Mouse (Mus musculus) left cerebral cortex, postnatal 36 days (tissue): ENCODE results near the gene Atp2a1. TPM values are rescaled to one million over a fixed set of nuclear protein-coding genes. Genes with fewer than 3 reads are reported as not detected.
A peak's percentile ranks its signal among the peaks of the same experiment; 100 is the strongest.

Source experiments
- DNase-seq, 2 experiments: peaks; one replicate each; pipeline ENCODE4 v3.0.0; 2021 to 2022; ENCODE audit warnings: low spot score in 2 of 2, mixed read lengths in 1 of 2
- intact Hi-C: fragments of 180-260 bp; cut with DNase I; formaldehyde crosslinking; loops from one replicate; pipeline ENCODE4 v1.15.1; 2025
- total RNA-seq, 2 experiments: library from RNA; stranded (reverse); gene quantifications; 2 replicates each; pipeline ENCODE4 v1.2.3; 2021

Gene Atp2a1
- total RNA-seq, 2 experiments from 2014 or later: 0.54 TPM; not detected in 1

DNA sequence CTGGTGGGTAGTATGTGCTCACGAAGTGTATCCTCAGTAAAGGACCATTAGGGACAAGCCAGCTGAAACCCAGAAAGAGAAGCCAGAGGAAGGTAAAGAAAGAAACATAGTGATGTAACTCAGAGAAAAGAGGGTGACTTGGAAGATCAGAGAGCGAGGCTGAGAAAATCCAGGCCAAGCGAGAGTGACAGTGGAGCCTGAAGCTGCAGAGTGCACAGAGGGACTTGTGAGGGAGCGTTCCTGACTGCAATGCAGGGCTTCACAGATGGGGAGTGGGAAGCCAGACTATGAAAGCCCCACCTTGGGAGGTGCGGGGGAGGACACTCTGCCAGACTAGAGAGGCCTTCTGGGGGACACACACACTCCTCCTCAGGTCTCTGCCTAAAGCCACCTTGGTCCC lies 4.7 kb downstream of the Atp2a1 start:
- intact Hi-C loops: no loop called here
- no peak for DNase-seq

DNA sequence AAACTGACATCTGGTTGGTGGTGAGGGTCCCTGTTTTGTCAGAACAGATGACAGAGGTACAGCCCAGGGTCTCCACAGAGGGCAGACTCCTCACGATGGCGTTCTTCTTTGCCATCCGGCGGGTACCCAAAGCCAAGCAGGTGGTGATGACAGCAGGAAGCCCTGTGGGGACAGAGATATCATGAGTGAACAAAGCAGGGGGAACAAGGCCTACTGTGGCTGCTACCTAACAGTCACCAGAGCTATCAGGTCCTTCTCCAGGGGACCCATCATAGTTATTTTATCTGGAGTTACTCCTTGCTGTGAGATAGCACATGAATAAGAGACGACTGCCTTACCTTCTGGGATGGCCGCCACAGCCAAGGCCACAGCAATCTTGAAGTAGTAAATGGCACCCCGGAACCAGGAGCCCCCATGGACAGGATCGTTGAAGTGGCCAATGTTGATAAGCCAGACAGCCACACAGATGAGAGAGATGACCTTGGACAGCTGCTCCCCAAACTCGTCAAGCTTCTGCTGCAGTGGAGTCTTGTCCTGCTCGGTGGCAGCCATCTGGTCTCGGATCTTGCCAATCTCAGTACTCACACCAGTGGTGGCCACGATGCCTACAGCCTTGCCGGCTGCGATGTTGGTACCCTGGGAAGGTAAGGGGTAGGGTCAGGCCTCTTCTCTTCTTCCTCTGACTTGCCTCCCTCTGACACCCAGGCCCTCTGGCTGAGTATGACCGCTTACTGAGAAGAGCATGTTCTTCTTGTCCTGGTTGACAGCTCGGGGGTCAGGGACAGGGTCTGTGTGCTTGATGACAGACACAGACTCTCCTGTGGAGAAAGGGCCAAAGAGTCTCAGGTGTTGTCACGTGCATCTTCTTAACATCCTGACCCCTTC lies 6.3 kb downstream of the Atp2a1 start:
- intact Hi-C loops: no loop called here
- no peak for DNase-seq

DNA sequence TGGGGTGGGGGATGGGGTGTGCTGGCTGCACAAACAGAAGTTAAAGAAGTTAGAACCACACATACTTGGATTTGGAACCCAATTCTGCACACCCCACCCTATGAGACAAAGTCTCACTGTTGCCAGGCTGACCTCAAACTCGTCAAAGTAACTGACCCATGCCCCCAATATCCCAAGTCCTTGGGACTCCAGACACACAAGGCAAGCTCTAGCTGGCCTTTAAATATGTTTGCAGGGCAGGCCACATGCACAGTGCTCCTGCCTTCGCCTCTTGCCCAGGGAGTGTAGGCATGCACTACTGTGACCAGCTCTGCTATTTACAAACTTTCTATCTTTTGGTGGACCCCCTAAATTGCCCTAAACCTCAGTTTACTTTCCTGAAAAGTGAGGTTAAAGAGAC lies 7.7 kb downstream of the Atp2a1 start:
- no peak for DNase-seq
- intact Hi-C loops: no loop called here

DNA sequence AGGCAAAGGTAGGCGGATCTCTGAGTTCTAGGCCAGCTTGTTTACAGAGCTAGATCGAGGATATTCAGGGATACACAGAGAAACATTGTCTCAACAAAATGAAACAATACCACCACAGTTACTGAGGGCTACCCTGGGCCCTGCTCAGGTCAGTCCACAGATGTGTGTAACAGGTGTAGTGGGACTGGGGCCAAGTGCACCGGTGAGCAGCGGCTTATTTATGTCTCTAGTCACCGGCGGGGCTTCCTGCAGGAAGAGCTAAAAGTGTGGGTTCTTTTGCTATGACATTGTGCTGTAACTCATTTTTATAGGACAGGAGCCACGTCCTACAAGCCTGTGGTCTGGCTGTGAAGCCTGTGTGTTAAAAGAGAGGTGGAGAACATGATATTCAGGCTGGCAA lies 9.0 kb downstream of the Atp2a1 start:
- intact Hi-C loops: no loop called here

DNA sequence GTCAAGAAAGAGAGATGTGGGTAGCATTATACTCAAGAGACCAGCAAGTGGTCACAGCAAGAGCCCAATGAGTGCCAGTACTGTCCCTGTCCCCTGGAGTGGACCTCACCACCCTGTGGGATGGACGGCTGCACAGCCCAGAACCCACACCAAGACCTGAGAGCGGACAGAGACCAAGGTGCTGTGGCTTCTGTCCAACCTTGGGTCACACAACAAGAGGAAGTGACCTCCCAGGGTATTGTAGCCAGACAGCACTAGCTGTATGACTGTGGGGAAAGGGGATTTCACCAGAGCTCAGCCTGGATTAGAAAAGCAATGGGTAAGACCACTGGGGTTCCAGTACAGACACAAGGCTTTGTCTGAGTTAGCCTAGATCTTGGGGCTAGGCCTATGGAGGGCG lies 10.7 kb downstream of the Atp2a1 start:
- no peak for DNase-seq
- intact Hi-C loops: no loop called here

More for the DNA sequence above, 9.0 kb downstream of the Atp2a1 start:
- DNase-seq: no peak

DNA sequence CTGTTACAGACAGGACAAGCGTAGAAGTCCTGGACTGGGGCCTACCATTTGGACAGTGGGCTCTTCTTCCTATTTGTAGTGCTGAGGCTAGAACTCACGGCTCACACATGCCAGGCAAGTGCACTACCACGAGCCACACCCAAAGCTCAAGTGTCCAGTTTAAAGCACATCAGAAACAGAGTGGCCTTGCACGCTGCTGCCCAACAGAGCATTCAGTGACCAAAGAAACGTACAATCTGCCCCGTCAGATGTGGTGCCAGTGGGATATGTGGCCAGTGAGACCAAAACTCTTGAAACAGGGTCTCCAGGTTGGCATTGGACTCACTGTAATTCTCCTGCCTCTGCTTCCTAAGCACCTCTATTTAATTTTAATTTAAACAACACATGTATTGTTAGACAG lies 12.3 kb downstream of the Atp2a1 start:
- intact Hi-C loops: no loop called here
- DNase-seq: no peak

DNA sequence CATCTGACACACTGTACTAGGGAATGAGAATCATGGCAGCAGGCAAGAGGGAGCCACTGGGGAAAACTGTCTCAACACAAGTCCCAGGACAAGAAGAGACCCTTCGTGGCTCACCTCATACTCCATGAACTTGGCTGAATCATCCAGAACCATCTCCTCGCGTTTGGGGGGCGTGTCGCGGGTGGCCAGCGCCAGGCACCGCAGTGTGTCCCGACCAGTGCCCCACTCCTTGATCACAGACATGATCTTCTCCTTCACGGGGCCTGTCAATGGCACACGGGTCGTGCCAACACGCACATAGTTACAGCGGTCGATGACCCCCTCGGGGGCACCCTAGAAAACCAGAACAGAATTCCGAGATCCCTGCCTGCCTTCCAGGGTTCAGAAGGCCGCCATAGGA lies 12.9 kb downstream of the Atp2a1 start:
- intact Hi-C loops: no loop called here
- no peak for DNase-seq

DNA sequence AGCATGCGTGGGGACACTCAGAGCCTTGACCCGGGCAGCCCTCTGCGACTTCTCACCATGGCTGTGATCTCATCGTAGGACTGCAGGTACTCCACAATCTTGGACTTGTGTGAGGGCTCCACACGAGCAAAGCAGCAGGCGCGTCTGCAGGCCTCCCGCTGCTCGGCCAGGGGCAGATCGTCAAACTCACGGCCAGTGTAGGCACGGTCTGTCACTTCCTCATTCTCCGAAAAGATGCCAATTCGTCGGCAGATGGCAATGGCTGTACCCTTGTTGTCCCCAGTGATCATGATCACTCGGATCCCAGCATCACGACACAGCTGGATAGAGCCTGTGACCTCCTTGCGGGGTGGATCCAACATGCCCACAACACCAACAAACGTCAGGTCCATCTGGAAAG lies 14.4 kb downstream of the Atp2a1 start:
- intact Hi-C loops: no loop called here
- DNase-seq: no peak

DNA sequence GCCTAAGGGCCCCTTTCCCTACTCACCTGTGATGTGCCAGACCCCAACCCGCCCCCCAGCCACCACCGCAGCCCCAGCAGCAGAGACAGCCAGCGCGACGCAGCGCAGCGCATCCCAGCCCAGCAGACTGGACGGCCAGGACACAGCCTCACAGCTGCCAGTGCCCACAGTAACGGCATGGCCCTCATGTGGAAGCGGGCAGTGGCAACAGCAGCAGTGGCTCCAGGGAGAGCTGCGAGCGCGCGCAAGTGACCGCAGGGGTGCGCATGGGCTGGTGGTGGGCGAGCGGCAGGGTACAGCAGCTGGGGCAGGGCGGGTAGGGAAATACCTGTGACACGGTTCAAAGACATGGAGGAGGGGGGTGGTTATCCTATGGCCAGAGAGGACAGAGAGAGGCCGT lies 16.7 kb downstream of the Atp2a1 start:
- intact Hi-C loops: no loop called here
- no peak for DNase-seq

DNA sequence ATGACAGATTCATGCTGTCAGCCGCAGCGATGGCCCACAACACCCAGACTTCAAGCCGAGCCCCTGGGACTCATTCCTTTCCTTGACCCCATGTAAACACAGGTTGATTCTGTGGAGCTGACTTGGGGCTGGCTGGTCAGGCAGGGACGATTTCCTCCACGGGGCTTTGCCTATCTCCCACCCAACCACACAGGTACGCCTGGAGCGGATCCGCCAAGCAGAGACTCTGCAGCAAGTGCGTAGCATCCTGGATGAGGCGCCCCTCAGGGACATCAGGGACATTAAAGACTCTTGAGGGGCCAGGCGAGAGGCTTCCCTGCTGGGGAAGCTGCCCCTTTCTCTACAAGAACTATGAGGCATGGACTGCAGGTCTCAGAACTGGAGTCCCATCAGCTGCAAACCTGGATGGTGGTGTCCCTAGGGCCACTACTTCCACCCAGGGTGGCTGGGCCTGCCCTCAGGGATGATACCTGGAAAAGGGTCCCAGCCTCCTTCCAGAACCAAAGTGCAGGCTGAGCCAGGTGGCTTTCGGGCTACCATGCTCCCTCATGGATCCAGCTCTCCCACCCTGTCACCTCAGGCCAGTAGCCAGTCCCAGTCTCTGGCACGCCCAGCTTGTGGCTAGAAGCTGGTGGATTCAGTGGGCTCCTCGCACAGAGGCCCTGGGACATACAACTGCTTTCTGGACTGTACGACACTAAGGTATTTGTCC lies 17.6 kb downstream of the Atp2a1 start:
- no peak for DNase-seq
- intact Hi-C loops: no loop called here

DNA sequence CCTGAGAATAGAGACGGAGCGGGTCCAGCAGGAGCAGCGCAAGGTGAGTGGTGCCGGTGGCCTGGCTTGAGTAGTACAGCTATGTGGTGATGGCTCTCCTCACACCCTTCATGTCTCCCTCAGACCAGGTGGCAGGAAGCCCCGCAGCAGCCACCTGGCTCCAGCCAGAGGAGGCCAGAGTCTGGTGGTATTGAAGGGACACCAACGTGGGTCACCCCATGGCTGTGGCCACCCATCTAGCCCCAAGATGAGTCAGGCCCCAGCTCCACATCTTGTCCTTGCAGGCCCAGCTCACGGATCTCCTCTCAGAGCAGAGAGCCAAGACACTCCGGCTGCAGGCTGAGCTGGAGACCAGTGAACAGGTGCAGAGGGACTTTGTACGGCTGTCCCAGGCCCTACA lies 18.4 kb downstream of the Atp2a1 start:
- DNase-seq: no peak

DNA sequence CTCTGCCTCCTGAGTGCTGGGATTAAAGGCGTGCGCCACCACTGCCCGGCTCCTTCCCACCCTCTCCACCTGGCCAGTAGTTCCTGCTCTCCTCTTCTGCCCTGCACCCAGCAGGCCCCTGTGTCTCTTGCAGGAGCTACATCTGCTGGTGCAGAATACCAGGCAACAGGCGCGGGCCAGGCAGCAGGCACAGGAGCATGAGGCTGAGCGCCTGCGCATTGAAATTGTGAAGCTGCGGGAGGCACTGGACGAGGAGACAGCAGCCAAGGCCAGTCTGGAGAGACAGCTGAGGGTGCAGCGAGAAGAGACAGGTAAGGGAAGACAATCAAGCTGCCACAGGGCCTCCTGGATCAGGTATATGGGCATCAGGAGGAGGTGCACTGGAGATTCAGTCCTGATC lies 18.9 kb downstream of the Atp2a1 start:
- intact Hi-C loops: no loop called here
- DNase-seq: no peak

More for the DNA sequence above, 18.4 kb downstream of the Atp2a1 start:
- intact Hi-C loops: no loop called here

DNA sequence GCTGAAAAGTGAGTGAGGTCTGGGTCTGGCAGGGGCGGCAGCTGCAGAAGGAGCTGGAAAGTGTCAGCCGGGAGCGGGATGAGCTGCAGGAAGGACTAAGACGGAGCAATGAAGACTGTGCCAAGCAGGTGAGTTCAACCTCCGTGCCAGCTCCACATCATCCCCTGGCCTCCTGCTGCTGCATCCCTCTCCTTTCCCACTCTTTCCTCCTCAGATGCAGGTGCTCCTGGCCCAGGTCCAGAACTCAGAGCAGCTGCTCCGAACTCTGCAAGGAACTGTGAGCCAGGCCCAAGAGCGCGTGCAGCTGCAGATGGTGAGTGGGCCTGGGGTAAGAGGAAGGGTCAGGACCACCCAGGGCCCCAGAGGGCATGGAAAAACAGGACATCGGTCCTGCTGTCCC lies 22.8 kb downstream of the Atp2a1 start:
- intact Hi-C loops: no loop called here
- no peak for DNase-seq

DNA sequence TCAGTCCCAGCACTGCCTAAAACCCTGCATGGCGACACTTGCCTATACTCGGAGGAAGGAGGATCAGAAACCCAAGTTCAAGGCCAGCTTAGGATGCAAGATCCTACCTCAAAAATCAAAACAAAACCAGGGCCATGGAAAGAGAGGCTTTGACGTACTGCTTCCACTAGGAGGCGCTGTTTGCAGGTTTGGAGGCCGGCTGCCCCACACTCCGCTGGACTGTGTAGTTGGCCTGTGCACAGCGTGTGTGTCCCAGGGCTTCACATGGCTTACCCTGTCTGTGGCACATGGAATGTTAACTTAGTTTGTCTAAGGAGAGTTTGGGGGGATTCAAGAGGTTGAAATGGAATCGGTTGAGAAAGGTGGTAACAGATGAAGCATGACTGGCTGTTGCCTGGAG lies 26.1 kb downstream of the Atp2a1 start:
- intact Hi-C loops: no loop called here
- no peak for DNase-seq

DNA sequence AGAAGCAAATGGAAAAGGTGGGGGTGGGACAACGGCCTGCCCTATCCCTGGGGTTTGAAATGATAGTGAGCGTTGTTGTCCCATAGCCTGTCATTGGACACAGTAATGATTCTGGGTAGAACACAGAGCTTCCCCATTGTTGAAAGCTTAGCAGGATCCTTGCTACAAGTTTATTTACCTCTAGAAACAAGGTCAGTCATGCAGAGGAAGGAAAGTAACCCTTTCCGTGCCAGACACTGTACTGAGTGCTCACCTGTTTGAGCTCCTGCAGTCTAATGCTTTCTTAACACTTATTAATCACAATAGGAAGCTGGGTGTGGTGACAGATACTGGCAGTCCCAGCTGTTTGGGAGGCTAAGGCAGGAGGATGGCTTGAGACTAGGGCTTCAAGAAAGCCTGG lies 27.1 kb downstream of the Atp2a1 start:
- DNase-seq: no peak
- intact Hi-C loops: no loop called here

DNA sequence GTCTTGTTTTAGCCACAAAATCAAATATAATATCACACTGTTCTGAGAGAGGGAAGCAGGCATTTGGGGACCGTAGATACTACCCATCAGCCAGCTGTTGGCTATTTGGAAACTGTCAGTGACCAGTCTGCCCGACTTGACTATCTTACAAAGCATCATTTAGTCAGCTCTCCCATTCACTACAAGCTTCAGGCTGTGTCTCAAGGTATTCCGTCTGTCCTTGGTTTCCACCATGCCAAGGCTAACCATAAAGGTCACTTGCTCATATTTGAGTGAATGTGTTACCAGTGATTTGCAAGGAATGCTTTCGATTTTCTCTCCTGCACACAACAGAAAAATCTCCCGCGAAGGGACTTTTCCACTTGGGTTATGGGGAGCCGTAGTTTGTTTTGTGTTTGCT lies 28.2 kb downstream of the Atp2a1 start:
- DNase-seq: no peak
- intact Hi-C loops: no loop called here

DNA sequence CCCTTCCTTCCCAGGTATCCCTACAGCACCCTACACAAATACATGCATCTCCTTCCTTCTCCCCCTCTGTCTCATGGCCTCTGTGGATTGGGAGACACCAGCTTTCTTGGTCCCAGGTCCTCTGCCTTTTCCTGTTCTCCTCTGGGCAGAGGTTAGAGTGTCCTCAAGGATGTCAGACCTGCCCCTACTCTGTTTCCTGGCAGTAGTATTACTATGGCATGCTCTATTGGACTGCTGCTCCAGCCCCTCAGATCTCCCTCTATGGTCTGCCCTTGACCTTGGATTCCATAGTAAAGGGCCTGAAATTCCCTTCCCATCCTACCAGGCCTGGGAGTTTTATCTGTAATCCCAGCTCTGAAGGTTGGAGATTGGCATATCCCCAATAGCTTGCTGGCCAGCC lies 32.7 kb downstream of the Atp2a1 start:
- intact Hi-C loops: no loop called here
- no peak for DNase-seq

DNA sequence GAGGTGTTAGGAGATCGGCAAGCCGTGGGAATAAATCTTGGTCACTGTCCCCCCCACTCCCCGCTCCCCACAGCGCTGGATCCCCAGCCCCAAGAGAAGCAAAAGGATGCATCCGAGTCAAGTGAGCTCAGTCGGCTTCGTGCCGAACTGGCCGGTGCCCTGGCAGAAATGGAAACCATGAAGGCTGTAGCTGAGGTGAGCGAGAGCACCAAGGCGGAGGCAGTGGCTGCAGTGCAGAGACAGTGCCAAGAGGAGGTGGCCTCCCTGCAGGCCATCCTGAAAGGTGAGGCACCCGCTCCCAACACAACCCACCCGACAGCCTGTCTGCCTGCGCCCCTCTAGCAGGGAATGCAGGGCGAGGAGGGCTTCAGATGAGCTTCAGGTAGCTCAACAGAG lies 33.4 kb downstream of the Atp2a1 start:
- intact Hi-C loops: loop anchor here (2.0 kb wide), 1 partner anchor 73 kb away; the partner anchor contains the start of gene Atxn2l
- no peak for DNase-seq

DNA sequence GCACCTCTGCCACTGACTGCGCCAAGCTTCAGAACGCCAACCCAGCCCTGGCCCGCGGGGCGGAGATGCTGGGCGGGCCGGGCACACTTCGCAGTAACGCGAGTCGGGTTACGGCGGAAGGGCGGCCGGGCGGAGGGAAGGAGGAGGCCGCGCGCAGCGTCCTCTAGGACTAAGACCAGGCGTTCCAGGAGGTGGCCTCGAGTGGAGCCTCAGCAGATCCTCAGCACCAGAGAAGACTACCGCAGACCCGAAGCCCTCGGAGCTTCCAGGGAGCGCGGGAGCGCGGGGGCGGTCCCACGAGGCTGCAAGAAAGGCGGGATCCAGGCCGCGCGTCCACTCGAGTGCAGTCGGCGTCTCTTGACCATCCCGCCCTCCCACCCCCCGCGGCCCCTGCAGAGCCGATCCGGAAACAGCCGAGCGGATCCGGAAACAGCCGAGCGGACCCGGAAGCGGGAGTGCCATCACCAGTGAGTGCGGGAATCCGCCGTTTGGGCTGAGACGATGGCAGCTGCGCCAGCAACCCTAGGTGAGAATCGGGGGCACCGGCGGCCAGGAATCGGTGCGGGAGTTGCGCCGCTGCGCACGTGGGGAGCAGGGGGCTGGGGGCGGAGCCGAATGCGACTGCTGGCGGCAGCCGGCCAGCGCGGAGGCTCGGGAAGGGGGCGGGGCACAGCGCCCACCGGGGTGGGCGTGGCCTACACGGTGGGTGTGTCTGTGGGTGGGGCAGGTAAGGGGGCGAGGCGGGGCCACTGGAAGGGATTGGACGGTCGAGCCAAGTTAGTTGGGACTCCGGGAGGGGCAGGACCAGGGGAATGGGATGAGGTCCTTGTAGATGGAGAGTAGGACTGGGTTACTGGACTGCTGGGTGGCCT lies 34.0 kb downstream of the Atp2a1 start, which contains the start of gene Rabep2:
TSS of gene Rabep2 (plus strand) at position 129 of the 872 bp plus-strand sequence.
- intact Hi-C loops: loop anchor here (2.0 kb wide), 1 partner anchor 74 kb away; the partner anchor contains the start of gene Atxn2l
- peak; percentile 94 to 95 for DNase-seq

DNA sequence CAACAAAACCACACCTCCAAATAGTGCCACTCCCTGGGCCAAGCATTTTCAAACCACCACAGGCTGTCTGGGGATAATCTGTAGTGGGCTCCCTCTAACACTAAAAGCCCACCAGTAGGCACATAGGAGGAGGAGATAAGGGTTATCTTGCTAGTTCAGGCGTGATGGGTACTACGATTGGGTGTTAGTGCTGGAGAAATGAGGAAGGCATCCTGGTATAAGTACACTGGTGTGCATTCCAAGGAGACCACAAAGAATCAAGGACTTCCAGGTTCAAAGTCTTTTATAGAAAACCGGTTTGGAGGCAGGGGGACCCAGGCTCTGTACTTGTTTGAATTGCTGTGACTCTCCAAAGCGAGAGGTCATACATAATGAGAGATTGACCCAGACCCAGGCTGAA lies 34.8 kb downstream of the Atp2a1 start:
- no peak for DNase-seq
- intact Hi-C loops: loop anchor here (2.0 kb wide), 1 partner anchor 75 kb away; the partner anchor contains the start of gene Atxn2l
